In genomic region chr17:67033547-67033946, GRCm38 (mm10) we compare ENCODE assay signal across 23 mouse cellular contexts.
"Had no signal": no experiment of that assay in that cellular context is flagged by ENCODE, and none has a peak within 500 bp of the region (broad histone marks: within the 10 kb centered on the region; RNA-seq: fewer than 3 reads in every experiment).

No protein-coding gene starts in this region.

- ATAC-seq: forebrain, embryonic 13.5 days; forebrain, embryonic 14.5 days; forebrain, embryonic 15.5 days; forebrain, embryonic 16.5 days; forebrain, postnatal 0 days had no signal

- H3K27me3 ChIP-seq: embryonic facial prominence, embryonic 12.5 days; embryonic facial prominence, embryonic 13.5 days; embryonic facial prominence, embryonic 15.5 days; forebrain, embryonic 12.5 days; forebrain, embryonic 13.5 days; forebrain, embryonic 15.5 days had no signal

- DNase-seq: cerebellum, adult 9-10 months; cerebellum, adult 9-11 months; cerebellum, postnatal 10 days; cerebellum, postnatal 14 days; cerebellum, postnatal 25 days; cerebellum, postnatal 36 days; embryo, embryonic 11 days; forebrain, postnatal 0 days; gastrocnemius, adult 2 months; gastrocnemius, postnatal 10 days; gastrocnemius, postnatal 14 days; gastrocnemius, postnatal 25 days; gastrocnemius, postnatal 36 days; heart, adult 18-20 months; heart, adult 2 months had no signal
